Mouse (Mus musculus) heart, embryonic 16.5 days (tissue): ENCODE measurements around the gene Tm6sf1. TPM values are rescaled to one million over a fixed set of nuclear protein-coding genes. Genes with fewer than 3 reads are reported as not detected.
A peak's percentile ranks its signal among the peaks of the same experiment; 100 is the strongest.

Experiments used
- ATAC-seq: fragments of 200-750 bp; cut with Nextera tagmentation; replicated peaks from 2 replicates; pipeline ENCODE4 v1.8.0; 2017; ENCODE audit warnings: moderate number of reproducible peaks; ENCODE audit not compliant: insufficient read depth, low FRiP score; ENCODE audit errors: extremely low read depth
- H3K27ac ChIP-seq: fragments of 300-500 bp; sonication (generic); 2 replicates; pipeline ENCODE4 v1.5.1; 2014; ENCODE audit warnings: mild to moderate bottlenecking, low read length, control low read depth, moderate library complexity
- H3K27me3 ChIP-seq: fragments of 300-500 bp; sonication (generic); 2 replicates; pipeline ENCODE4 v1.6.1; 2014; ENCODE audit warnings: low read length, mixed read lengths; ENCODE audit not compliant: control insufficient read depth, insufficient read depth
- H3K36me3 ChIP-seq: fragments of 300-500 bp; sonication (generic); 2 replicates; pipeline ENCODE4 v1.6.1; 2014; ENCODE audit not compliant: control insufficient read depth, insufficient read depth
- H3K4me1 ChIP-seq: fragments of 300-500 bp; sonication (generic); 2 replicates; pipeline ENCODE4 v1.6.1; 2014; ENCODE audit warnings: low read length, mixed read lengths; ENCODE audit not compliant: control insufficient read depth, insufficient read depth
- H3K4me2 ChIP-seq: fragments of 300-500 bp; sonication (generic); 2 replicates; pipeline ENCODE4 v1.6.1; 2014; ENCODE audit warnings: low read depth, mild to moderate bottlenecking, control low read depth, low read length
- H3K4me3 ChIP-seq: fragments of 300-500 bp; sonication (generic); 2 replicates; pipeline ENCODE4 v1.5.1; 2014; ENCODE audit warnings: mild to moderate bottlenecking, control low read depth, low read length
- H3K9ac ChIP-seq: fragments of 300-500 bp; sonication (generic); 2 replicates; pipeline ENCODE4 v1.6.1; 2014; ENCODE audit warnings: low read length, control low read depth
- H3K9me3 ChIP-seq: fragments of 300-500 bp; sonication (generic); replicated peaks from 2 replicates; pipeline ENCODE4 v1.6.1; 2016; ENCODE audit warnings: low read length; ENCODE audit not compliant: control insufficient read depth
- WGBS: fragments of 180-500 bp; shearing (Covaris S2); extraction: QIAGEN DNeasy Blood & Tissue Kit; methylation state at CpG from one replicate; pipeline ENCODE4 v1.1.7; 2014; 5-methylcytosine and 5-hydroxymethylcytosine counted together
- polyA plus RNA-seq: library from polyadenylated mRNA; unstranded; fragments of >200 nt; fragmentation: Nextera tagmentation; extraction: Ambion mirVana; gene quantifications from 2 replicates; pipeline ENCODE4 v1.2.1, GENCODE M21; 2015

Gene Tm6sf1
- polyA plus RNA-seq: 35.6 and 44.4 TPM in 2 replicates

DNA sequence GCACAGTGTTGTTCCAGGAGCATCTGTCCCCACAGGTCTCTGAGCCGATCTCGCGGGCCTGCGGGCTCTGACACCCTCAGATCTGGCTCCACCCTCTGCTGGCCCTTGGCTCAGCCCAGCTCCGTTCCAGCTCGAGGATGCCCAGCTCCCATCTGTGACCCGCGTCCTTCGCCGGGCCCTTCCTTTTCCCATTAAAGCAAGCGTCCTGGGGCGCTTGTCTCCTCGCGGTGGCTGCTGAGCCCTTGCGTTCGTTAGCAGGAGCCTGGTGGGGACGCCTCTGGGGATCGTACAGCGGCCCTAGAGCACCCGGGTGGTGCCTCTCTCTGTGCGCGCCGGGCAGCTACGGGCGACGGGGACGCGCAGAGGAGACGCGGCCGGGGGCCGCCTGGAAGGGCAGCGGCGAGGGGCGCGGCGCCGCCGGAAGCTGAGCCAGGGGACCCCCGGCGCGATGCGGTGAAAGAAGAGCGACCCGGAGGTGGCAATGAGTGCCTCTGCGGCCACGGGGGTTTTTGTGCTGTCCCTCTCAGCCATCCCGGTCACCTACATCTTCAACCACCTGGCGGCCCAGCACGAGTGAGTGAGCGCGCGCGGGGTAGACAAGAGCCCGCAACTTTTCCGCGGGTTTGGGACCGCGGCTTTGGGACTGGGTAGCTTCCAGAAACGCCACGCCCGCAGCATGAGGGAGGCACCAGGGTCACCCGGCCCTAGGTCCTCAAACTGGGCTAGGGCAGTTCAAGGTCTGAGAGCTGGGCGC lies at the start of gene Tm6sf1:
Tm6sf1 (plus strand) TSS at position 34 of the 754 bp plus-strand sequence.
- Histone ChIP-seq H3K4me1 (peaks cover 36% of the 10 kb centered on the region), H3K4me2 (peak within 1 kb of the TSS; percentile 87), H3K27ac (peak within 1 kb of the TSS; percentile 71), H3K9me3 (no peaks in the 10 kb centered on the region), H3K4me3 (peak within 1 kb of the TSS; percentile 71), H3K9ac (peak within 1 kb of the TSS; percentile 83), H3K36me3 (no peaks in the 10 kb centered on the region), H3K27me3 (no peaks in the 10 kb centered on the region)
- peak; percentile 52; the same call in 1 of the 2 replicates for ATAC-seq
- WGBS: under 1% methylated on average over 64 of the region's 64 CpGs

DNA sequence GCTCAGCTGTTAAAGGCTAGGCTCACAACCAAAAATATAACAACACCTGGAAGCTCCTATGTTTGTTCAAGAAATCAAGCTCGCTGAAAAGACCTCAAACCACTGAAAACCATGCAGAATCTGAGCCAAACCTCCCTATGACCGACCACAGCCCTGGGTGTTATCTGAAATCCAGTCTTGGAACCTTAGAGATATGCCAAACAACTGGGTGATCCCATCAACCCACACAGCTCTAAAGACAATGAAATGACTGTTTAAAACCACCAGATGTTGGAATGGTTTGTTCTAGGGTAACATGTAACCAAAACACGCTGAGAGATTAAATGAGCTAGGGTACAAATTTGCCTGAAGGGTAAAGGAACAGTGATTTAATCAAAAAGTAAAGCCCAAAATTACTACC lies 33.9 kb upstream of the Tm6sf1 start:
- Histone ChIP-seq H3K4me2 (peak overlapping the region; percentile 58; the same call in 1 of the 2 replicates), H3K27me3 (no peaks in the 10 kb centered on the region), H3K36me3 (no peaks in the 10 kb centered on the region), H3K4me3 (no peak overlapping the region), H3K9ac (no peak overlapping the region), H3K27ac (no peak overlapping the region), H3K4me1 (peaks cover 42% of the 10 kb centered on the region), H3K9me3 (no peaks in the 10 kb centered on the region)
- ATAC-seq: no peak
- WGBS: 50% methylated on average over 3 of the region's 3 CpGs

DNA sequence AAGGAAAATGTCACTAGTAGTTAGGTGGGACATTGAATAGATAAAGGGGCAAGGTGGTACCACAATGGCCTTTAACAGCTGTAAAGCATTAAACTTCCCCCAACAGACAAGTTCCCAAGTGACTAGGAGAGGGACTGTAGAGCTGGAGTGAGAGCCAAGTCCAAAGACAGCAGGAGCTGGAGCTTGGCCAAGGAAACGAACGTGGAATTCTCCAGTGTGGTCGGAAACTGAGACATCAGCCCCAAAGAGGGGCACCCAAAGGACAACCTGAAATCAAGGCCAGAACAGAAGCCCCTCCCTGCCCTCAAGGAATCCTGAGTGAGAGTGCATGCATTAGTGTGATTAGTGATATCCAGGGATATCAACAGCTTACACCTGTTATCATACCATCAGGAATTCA lies 33.4 kb upstream of the Tm6sf1 start:
- Histone ChIP-seq H3K4me2 (peak overlapping the region; percentile 58), H3K27ac (peak overlapping the region; percentile 47), H3K4me3 (peak overlapping the region; percentile 30), H3K9ac (peak overlapping the region; percentile 49; the same call in 1 of the 2 replicates), H3K4me1 (peaks cover 45% of the 10 kb centered on the region), H3K9me3 (no peaks in the 10 kb centered on the region), H3K27me3 (no peaks in the 10 kb centered on the region), H3K36me3 (no peaks in the 10 kb centered on the region)
- no peak for ATAC-seq
- 10% methylated on average over 3 of the region's 3 CpGs for WGBS

DNA sequence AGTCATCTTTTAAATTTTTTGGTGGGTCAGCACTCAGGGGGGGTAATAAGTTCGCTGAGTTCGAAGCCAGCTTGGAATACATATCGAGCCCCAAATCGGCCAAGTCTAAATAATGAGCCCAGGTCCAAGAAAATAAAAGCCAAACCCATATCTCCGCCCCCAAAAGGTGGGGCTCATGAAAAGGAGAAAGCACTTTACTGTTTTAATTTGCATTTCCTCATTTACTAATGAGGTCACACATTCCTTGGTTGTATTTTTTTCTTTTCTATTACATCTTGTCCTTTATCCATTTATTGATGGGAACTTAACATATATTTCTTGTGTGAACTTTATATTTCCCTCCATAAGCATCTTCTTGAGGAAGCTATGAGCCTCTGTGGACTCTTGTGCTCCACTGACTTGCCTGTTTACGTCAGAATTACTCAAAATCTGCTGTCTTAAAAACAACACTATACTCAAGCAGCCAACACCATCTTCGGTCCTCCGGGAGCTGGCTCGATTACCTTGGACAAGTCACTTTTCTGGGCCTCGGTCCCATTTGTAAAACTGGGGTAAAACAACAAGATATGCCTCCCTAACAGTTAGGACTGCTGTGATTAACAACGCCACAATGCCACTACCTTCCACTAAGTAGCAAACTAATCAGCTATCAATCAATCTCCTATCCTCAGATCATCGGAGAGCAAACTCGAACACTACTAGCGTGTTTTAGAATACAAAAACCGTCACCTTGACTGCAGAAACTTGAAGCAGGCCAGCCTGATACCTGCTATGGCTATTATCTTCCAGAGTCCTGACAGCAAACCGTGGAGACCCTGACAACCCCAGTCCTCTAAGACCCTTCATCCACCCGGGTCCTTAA lies 30.8 kb upstream of the Tm6sf1 start:
- Histone ChIP-seq H3K9ac (peak overlapping the region; percentile 90), H3K36me3 (no peaks in the 10 kb centered on the region), H3K27me3 (no peaks in the 10 kb centered on the region), H3K9me3 (no peaks in the 10 kb centered on the region), H3K4me1 (peaks cover 45% of the 10 kb centered on the region), H3K4me3 (peak overlapping the region; percentile 77), H3K27ac (peak overlapping the region; percentile 97), H3K4me2 (peak overlapping the region; percentile 88)
- WGBS: 20% methylated on average over 17 of the region's 17 CpGs
- ATAC-seq: no peak

DNA sequence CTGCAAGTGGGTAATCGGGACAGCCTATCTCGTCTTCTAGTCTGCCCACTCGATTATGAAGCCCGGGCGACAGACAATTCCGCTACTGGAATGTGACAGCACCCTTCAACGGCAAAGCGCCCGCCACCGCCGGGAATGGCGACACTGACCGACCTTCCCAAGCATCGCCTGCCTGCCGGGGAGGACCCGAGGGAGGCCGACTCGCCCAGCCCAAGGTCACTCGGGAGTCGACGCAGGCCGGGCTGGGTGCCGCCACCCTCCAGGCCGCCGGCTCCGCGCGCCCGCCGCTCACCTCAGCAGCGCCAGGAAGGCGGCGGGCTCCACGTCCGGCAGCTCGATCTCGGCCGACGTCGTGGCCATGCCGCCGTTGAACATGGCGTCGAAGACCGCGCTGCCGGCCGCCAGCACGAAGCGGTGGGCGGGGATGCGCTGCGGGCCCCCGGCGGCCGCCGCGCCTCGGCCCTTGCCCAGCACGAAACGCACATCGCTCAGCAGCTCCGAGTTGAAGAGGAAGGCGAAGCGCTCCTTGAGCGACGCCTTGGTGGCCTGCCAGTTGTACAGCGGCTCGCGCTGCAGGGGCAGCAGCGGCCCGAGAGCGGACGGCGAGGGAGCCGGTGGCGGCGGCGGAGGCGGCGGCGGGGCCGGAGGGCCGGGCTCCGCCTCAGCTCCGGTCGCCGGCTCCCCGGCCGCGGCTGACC lies 30.0 kb upstream of the Tm6sf1 start:
- no peaks in the 10 kb centered on the region for H3K9me3 ChIP-seq
- no peaks in the 10 kb centered on the region for H3K36me3 ChIP-seq
- H3K4me3 ChIP-seq: peak overlapping the region; percentile 77
- peak overlapping the region; percentile 90 for H3K9ac ChIP-seq
- H3K4me2 ChIP-seq: peak overlapping the region; percentile 88
- H3K27me3 ChIP-seq: no peaks in the 10 kb centered on the region
- H3K4me1 ChIP-seq: peaks cover 43% of the 10 kb centered on the region
- H3K27ac ChIP-seq: peak overlapping the region; percentile 97
- WGBS: under 1% methylated on average over 88 of the region's 91 CpGs
- ATAC-seq: peak; percentile 52

DNA sequence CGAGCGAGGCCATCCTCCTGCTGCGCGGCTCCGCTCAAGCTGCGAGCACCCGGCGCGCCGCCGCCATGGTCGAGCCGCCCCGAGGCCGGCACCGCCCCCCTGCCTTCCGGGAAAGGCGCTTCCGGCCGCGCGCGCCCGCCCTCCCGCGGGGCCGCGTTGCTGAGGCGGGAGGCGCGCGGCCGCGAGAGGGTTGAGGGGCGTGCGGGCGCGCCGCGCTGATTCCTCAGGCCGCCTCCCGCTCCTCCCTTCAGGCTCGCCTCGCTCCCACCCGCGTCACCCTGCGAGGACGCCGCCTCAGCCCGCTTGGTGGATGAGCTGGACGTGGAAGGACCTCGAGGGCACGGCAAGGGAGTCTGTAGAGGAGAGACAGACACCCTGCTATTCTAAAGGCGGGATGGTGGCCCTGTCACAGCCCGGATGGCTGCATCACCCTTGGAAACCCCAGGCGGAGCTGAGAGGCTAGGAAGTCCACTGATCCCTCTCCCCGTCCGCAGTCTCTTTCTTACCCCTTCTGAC lies 29.4 kb upstream of the Tm6sf1 start, which contains the start of gene Btbd1:
Btbd1 (minus strand) TSS at position 53 of the 516 bp plus-strand sequence.
- Histone ChIP-seq H3K9ac (peak within 1 kb of the TSS; percentile 90), H3K27me3 (no peaks in the 10 kb centered on the region), H3K4me1 (peaks cover 37% of the 10 kb centered on the region), H3K9me3 (no peaks in the 10 kb centered on the region), H3K4me3 (peak within 1 kb of the TSS; percentile 77), H3K36me3 (no peaks in the 10 kb centered on the region), H3K27ac (peak within 1 kb of the TSS; percentile 97), H3K4me2 (peak within 1 kb of the TSS; percentile 88)
- under 1% methylated on average over 56 of the region's 58 CpGs for WGBS
- peak; percentile 94 for ATAC-seq

DNA sequence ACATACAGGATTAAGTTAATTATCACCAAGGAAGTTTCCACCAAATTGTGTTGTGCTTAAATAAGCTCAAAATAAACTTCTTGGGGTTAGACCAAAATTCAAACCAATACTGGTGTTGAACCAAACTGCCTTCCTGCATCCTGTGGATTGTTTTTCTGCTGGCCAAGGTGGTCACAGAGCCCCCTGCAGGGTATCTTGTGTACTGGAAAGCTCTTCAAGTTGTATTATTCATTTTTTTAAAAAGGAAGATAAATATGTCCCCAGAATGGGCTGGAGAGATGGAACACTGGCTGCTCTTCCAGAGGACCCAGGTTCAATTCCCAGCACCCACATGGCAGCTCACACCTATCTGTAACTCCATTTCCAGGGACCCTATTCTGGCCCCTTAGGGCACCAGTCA lies 24.0 kb upstream of the Tm6sf1 start:
- H3K27me3 ChIP-seq: no peaks in the 10 kb centered on the region
- H3K4me2 ChIP-seq: no peak overlapping the region
- H3K36me3 ChIP-seq: no peaks in the 10 kb centered on the region
- H3K9me3 ChIP-seq: no peaks in the 10 kb centered on the region
- H3K9ac ChIP-seq: no peak overlapping the region
- peaks cover 2% of the 10 kb centered on the region; the same call in 1 of the 2 replicates for H3K4me1 ChIP-seq
- H3K27ac ChIP-seq: no peak overlapping the region
- ATAC-seq: no peak
- no peak overlapping the region for H3K4me3 ChIP-seq

DNA sequence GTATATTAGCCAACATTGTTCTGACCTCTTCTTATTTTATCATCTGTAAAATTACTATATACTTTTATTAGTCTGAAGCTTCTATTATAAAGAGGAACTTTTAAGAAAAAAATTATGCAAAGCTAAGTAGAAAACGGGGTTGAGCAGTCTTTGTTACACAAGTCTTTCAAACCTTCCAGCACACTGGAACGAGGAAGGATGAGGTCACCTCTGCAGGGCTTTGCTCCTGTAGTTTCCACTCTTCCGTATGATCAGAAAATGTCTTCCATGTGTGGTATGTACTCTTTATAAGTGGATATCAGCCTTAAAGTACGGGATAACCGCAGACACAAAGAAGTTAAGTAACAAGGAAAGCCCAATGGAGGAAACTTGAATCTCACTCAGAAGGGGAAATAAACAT lies 23.4 kb upstream of the Tm6sf1 start:
- Histone ChIP-seq H3K27me3 (no peaks in the 10 kb centered on the region), H3K9ac (no peak overlapping the region), H3K4me3 (no peak overlapping the region), H3K4me2 (no peak overlapping the region), H3K4me1 (no peaks in the 10 kb centered on the region), H3K9me3 (no peaks in the 10 kb centered on the region), H3K36me3 (no peaks in the 10 kb centered on the region), H3K27ac (no peak overlapping the region)
- 89% methylated on average over 5 of the region's 5 CpGs for WGBS
- no peak for ATAC-seq
